Mouse (Mus musculus): Measurements from ENCODE around the gene Opa1. TPM values are rescaled to one million over a fixed set of nuclear protein-coding genes. Genes with fewer than 3 reads are reported as not detected.

Opa1 gene
- polyA plus RNA-seq, 2 experiments: 9.6 to 17.0 TPM

- no peaks in the 10 kb centered on the region for H3K36me3 ChIP-seq (replicated peaks; ENCODE audit: control insufficient read depth, insufficient read depth, low read depth)
- no peaks in the 10 kb centered on the region for H3K4me1 ChIP-seq (replicated peaks; ENCODE audit: control insufficient read depth in 2 of 2, insufficient read depth in 2 of 2, low read length in 1 of 2)
- no peak for ATAC-seq (ENCODE audit: insufficient read depth)
- H3K4me3 ChIP-seq (ENCODE audit: insufficient read depth in 1 of 2, low read depth in 2 of 2, low read length in 2 of 2): no peak overlapping the region
- H3K9ac ChIP-seq (replicated peaks): no peak overlapping the region
- H3K27me3 ChIP-seq (ENCODE audit: control insufficient read depth, insufficient read depth, low read length): no peaks in the 10 kb centered on the region
- no peaks in the 10 kb centered on the region for H3K9me3 ChIP-seq (ENCODE audit: control insufficient read depth, low read length)
- TF ChIP-seq CTCF (IDR thresholded peaks at IDR 0.05; ENCODE audit: low read depth): no peak
- no peak for TF ChIP-seq EP300 (IDR thresholded peaks at IDR 0.05; ENCODE audit: low read depth)
- no peak overlapping the region for H3K4me2 ChIP-seq (ENCODE audit: low read depth)
- WGBS (ENCODE audit: insufficient replicate concordance): 66% methylated on average over 5 of the region's 5 CpGs
- H3K27ac ChIP-seq: no peak overlapping the region
- no peak for DNase-seq (ENCODE audit: low read depth in 3 of 3, low spot score in 3 of 3)
These were observed 100.5 kb downstream of the Opa1 start for GRCm38 (mm10) chr16:29679607-29680006.

GRCm38 (mm10) chr16:29680548-29681175, 101.5 kb downstream of the Opa1 start:
- Histone ChIP-seq H3K4me2 (ENCODE audit: low read depth) (no peak overlapping the region), H3K36me3 (replicated peaks; ENCODE audit: control insufficient read depth, insufficient read depth, low read depth) (no peaks in the 10 kb centered on the region), H3K9ac (replicated peaks) (no peak overlapping the region), H3K27me3 (ENCODE audit: control insufficient read depth, insufficient read depth, low read length) (no peaks in the 10 kb centered on the region), H3K4me1 (replicated peaks; ENCODE audit: control insufficient read depth in 2 of 2, insufficient read depth in 2 of 2, low read length in 1 of 2) (no peaks in the 10 kb centered on the region), H3K4me3 (ENCODE audit: insufficient read depth in 1 of 2, low read depth in 2 of 2, low read length in 2 of 2) (no peak overlapping the region), H3K9me3 (ENCODE audit: control insufficient read depth, low read length) (no peaks in the 10 kb centered on the region), H3K27ac (no peak overlapping the region)
- ATAC-seq (ENCODE audit: insufficient read depth): no peak
- WGBS (ENCODE audit: insufficient replicate concordance): 68% methylated on average over 18 of the region's 18 CpGs
- no peak for DNase-seq (ENCODE audit: low read depth in 3 of 3, low spot score in 3 of 3)
- no peak for TF ChIP-seq CTCF (IDR thresholded peaks at IDR 0.05; ENCODE audit: low read depth)
- TF ChIP-seq EP300 (IDR thresholded peaks at IDR 0.05; ENCODE audit: low read depth): no peak

GRCm38 (mm10) chr16:29682555-29683431, 103.7 kb downstream of the Opa1 start:
- no peak overlapping the region for H3K4me2 ChIP-seq (ENCODE audit: low read depth)
- ATAC-seq (ENCODE audit: insufficient read depth) (no peak), DNase-seq (ENCODE audit: low read depth in 3 of 3, low spot score in 3 of 3) (no peak)
- WGBS (ENCODE audit: insufficient replicate concordance): 33% methylated on average over 17 of the region's 17 CpGs
- no peak overlapping the region for H3K9ac ChIP-seq (replicated peaks)
- no peak overlapping the region for H3K4me3 ChIP-seq (ENCODE audit: insufficient read depth in 1 of 2, low read depth in 2 of 2, low read length in 2 of 2)
- no peaks in the 10 kb centered on the region for H3K36me3 ChIP-seq (replicated peaks; ENCODE audit: control insufficient read depth, insufficient read depth, low read depth)
- H3K27me3 ChIP-seq (ENCODE audit: control insufficient read depth, insufficient read depth, low read length): no peaks in the 10 kb centered on the region
- H3K9me3 ChIP-seq (ENCODE audit: control insufficient read depth, low read length): no peaks in the 10 kb centered on the region
- H3K27ac ChIP-seq: no peak overlapping the region
- TF ChIP-seq EP300 (IDR thresholded peaks at IDR 0.05; ENCODE audit: low read depth): no peak
- H3K4me1 ChIP-seq (replicated peaks; ENCODE audit: control insufficient read depth in 2 of 2, insufficient read depth in 2 of 2, low read length in 1 of 2): no peaks in the 10 kb centered on the region

GRCm38 (mm10) chr16:29683563-29683962, 104.4 kb downstream of the Opa1 start:
- Histone ChIP-seq H3K36me3 (replicated peaks; ENCODE audit: control insufficient read depth, insufficient read depth, low read depth) (no peaks in the 10 kb centered on the region), H3K27me3 (ENCODE audit: control insufficient read depth, insufficient read depth, low read length) (no peaks in the 10 kb centered on the region), H3K4me1 (replicated peaks; ENCODE audit: control insufficient read depth in 2 of 2, insufficient read depth in 2 of 2, low read length in 1 of 2) (no peaks in the 10 kb centered on the region), H3K4me3 (ENCODE audit: insufficient read depth in 1 of 2, low read depth in 2 of 2, low read length in 2 of 2) (no peak overlapping the region), H3K4me2 (ENCODE audit: low read depth) (no peak overlapping the region), H3K9ac (replicated peaks) (no peak overlapping the region), H3K9me3 (ENCODE audit: control insufficient read depth, low read length) (no peaks in the 10 kb centered on the region), H3K27ac (no peak overlapping the region)
- no peak for TF ChIP-seq EP300 (IDR thresholded peaks at IDR 0.05; ENCODE audit: low read depth)
- no peak for TF ChIP-seq CTCF (IDR thresholded peaks at IDR 0.05; ENCODE audit: low read depth)
- 33% methylated on average over 12 of the region's 12 CpGs for WGBS (ENCODE audit: insufficient replicate concordance)
- ATAC-seq (ENCODE audit: insufficient read depth) (no peak), DNase-seq (ENCODE audit: low read depth in 3 of 3, low spot score in 3 of 3) (no peak)

- Histone ChIP-seq H3K4me3 (ENCODE audit: insufficient read depth in 1 of 2, low read depth in 2 of 2, low read length in 2 of 2) (no peak overlapping the region), H3K9ac (replicated peaks) (no peak overlapping the region), H3K27me3 (ENCODE audit: control insufficient read depth, insufficient read depth, low read length) (no peaks in the 10 kb centered on the region), H3K9me3 (ENCODE audit: control insufficient read depth, low read length) (no peaks in the 10 kb centered on the region), H3K4me2 (ENCODE audit: low read depth) (no peak overlapping the region), H3K4me1 (replicated peaks; ENCODE audit: control insufficient read depth in 2 of 2, insufficient read depth in 2 of 2, low read length in 1 of 2) (no peaks in the 10 kb centered on the region), H3K27ac (no peak overlapping the region), H3K36me3 (replicated peaks; ENCODE audit: control insufficient read depth, insufficient read depth, low read depth) (no peaks in the 10 kb centered on the region)
- DNase-seq (ENCODE audit: low read depth in 3 of 3, low spot score in 3 of 3) (no peak), ATAC-seq (ENCODE audit: insufficient read depth) (no peak)
- 50% methylated on average over 2 of the region's 2 CpGs for WGBS (ENCODE audit: insufficient replicate concordance)
- no peak for TF ChIP-seq EP300 (IDR thresholded peaks at IDR 0.05; ENCODE audit: low read depth)
- TF ChIP-seq CTCF (IDR thresholded peaks at IDR 0.05; ENCODE audit: low read depth): no peak
These were observed 105.0 kb downstream of the Opa1 start for GRCm38 (mm10) chr16:29684111-29684510.
